Mouse (Mus musculus) G1E (cell line): ENCODE data around the gene Arrdc2.

Experiments used
- CTCF ChIP-seq: IDR thresholded peaks from 2 replicates; pipeline ENCODE4 v1.5.1; 2012; ENCODE audit warnings: low read depth, low read length, inconsistent platforms, mixed read lengths
- GATA1 ChIP-seq: IDR thresholded peaks from 2 replicates; pipeline ENCODE4 v1.6.1; 2012; ENCODE audit warnings: borderline replicate concordance, low read length, inconsistent platforms, mixed read lengths
- GATA2 ChIP-seq: IDR thresholded peaks from 2 replicates; pipeline ENCODE4 v1.6.1; 2012; ENCODE audit warnings: low read depth, low read length, inconsistent platforms, borderline replicate concordance
- POLR2AphosphoS5 ChIP-seq: IDR thresholded peaks from 2 replicates; pipeline ENCODE4 v1.6.1; 2012; ENCODE audit warnings: low read depth, low read length, inconsistent platforms; ENCODE audit not compliant: insufficient replicate concordance
- TAL1 ChIP-seq: conservative IDR thresholded peaks from 2 replicates; pipeline ENCODE4 v1.6.1; 2012; ENCODE audit warnings: low read depth, low read length, inconsistent platforms, mixed read lengths

DNA sequence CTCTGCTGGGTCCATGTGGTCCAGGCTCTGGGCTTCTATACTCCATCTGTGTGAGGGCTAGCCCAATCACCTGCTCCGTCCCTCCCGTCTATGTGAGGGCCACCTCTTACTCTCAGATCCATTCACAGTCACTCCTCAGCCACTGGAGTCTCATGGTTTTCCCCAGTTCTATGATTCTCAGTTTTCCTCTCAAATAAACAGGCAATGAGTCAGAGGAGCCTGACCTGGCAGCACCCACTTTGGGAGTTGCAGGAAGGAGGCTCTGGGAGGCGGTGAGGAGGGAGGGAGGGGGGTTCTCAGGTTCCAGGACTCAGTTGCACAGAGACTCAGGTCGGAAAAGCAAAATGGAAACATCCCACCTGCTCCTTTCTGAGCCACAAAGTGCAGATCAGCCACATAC is 26.6 kb downstream of the Arrdc2 start:
- TF ChIP-seq CTCF (no peak), GATA1 (no peak), TAL1 (no peak), GATA2 (no peak), POLR2AphosphoS5 (no peak)
